Mouse (Mus musculus): ENCODE data around the gene Nmu. TPM values are rescaled to one million over a fixed set of nuclear protein-coding genes. Genes with fewer than 3 reads are reported as not detected.

Gene Nmu
- 0.36 TPM in 1 of 2 replicates, not detected in the other for polyA plus RNA-seq (2015; fragmentation: Nextera tagmentation; extraction: Ambion mirVana)

DNA sequence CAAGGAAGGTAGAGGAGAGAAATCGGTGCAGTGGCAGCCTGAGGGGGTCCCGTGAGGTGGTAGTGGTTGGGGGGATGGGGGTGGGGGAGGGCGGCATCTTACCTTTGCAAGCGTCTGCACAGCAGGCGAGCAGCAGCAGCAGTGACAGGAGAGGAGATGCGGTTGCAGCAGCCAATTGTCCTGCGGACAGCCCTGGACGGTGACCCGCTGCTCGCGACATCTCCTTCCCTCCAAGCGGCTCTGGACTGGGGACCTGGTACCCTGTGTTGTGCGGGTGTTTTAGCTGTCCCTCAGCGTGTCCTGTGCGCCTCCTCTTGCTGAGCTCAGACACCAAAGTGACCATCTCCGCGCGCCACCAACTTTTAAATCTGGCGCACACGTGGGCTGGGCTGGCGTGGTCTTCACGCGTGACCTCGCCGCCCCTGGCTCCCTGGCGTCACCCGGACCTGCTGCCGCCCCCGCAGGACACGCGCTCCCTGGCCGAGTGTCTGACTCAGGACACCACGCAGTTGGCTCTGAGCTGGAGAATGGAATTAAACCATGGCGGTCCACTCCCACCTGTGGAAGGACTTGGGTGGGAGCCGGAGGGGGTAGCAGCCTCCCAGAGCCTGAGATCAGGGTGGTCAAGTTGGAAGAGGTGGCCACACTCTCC lies at the start of gene Nmu:
Nmu (minus strand) TSS at position 336 of the 652 bp plus-strand sequence.

GRCm38 (mm10) chr5:76330953-76331352 lies 32.6 kb downstream of the Nmu start, which contains the start of gene Pdcl2:
Pdcl2 (minus strand) TSS chr5:76331156.

DNA sequence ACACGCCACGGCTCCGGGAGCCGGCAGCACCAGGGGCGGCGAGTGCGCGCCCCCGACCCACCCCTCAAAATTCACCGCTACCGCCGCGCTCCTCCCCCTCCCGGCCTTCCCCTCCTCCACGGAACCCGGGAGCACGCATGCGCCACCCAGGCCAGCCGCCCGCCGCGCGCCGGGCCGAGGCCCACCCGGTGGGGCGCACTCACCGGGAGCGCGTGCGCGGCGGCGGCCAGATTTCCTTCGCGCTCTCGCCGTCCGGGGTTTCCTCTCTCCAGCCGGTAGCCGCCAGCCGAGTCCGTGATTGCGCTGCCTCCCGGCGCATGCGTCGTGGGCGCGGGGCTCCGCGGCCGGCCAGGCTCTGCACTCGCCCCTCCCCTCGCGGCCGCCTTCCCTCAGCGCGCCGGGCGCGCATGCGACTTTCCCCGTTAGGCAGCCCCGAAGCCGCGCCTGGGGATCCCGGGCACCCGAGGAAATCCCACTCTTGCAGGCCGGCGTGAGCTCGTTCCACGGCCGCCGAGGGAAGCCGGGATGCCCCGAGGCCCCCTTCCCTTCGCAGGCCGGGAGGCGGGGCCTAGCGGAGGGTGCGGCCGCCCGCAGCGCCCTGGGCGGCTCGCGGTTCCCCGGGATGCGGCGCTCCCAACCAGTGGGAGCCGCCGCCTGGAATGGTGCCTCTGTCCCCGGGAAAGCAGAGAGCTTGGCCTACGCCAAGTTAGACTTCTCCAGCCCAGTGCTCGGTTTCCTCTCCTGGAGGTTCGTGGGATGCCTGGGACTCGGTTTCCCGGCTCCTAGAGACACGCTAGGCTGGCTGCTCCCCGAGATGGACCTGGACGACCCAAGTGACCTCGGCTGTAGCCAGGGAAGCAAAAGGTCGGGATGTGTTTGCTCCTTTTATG lies 58.9 kb downstream of the Nmu start, which contains the start of gene Clock:
Clock (minus strand) TSS at position 341 of the 890 bp plus-strand sequence.

Other genes with a start within 250 kb of the Nmu start
- gene Srd5a3, start 223.5 kb downstream of the Nmu start, polyA plus RNA-seq (2015; fragmentation: Nextera tagmentation; extraction: Ambion mirVana), result 27.6 and 36.7 TPM in 2 replicates
- gene Tmem165, start 179.9 kb downstream of the Nmu start, polyA plus RNA-seq (2015; fragmentation: Nextera tagmentation; extraction: Ambion mirVana), result 104 and 132 TPM in 2 replicates
- 5.6 and 10.4 TPM in 2 replicates for gene Clock, start 59.0 kb downstream of the Nmu start, polyA plus RNA-seq (2015; fragmentation: Nextera tagmentation; extraction: Ambion mirVana)
- not detected in 2 replicates for gene Pdcl2, start 32.6 kb downstream of the Nmu start, polyA plus RNA-seq (2015; fragmentation: Nextera tagmentation; extraction: Ambion mirVana)
- not detected in 2 replicates for gene Gm7271, start 120.3 kb upstream of the Nmu start, polyA plus RNA-seq (2015; fragmentation: Nextera tagmentation; extraction: Ambion mirVana)
- 17.8 and 26.2 TPM in 2 replicates for gene Exoc1, start 165.5 kb upstream of the Nmu start, polyA plus RNA-seq (2015; fragmentation: Nextera tagmentation; extraction: Ambion mirVana)
- 2.0 and 2.5 TPM in 2 replicates for gene Cep135, start 224.9 kb upstream of the Nmu start, polyA plus RNA-seq (2015; fragmentation: Nextera tagmentation; extraction: Ambion mirVana)

Data from adrenal gland, postnatal 0 days (tissue).